In the genomic region with DNA sequence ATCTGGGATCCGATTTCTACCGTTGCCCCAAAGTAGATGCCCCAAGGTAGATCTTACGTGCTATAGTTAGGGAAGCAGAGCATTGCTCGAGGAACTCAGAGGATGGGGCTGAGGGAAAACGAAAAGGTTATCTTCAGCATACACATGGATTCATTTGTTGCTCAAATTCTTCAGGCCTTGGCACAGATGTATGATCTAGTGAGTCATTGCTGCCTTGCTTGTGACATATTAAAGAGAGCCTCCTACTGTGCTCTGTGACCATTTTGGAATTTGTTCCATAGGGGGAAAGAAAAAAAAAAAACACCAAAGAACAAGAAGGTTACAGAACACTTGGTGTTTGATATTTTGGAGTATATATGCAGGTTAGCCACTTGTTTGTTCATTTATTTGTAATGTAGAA, we compare ENCODE assay signal across 39 mouse cellular contexts. TPM values are rescaled to one million over a fixed set of nuclear protein-coding genes. Genes with fewer than 3 reads are reported as not detected.
"Had no signal": no experiment of that assay in that cellular context is flagged by ENCODE, and none has a peak within 500 bp of the region (broad histone marks: within the 10 kb centered on the region; RNA-seq: fewer than 3 reads in every experiment).

No protein-coding gene starts in this region.

- H3K4me3 ChIP-seq: gastrocnemius, adult 2 months; heart, adult 2 months; heart, embryonic 13.5 days; heart, embryonic 15.5 days; hindbrain, embryonic 13.5 days; hindbrain, embryonic 15.5 days; kidney, embryonic 15.5 days; left cerebral cortex, adult 2 months; limb, embryonic 10.5 days; limb, embryonic 12.5 days; liver, embryonic 13.5 days; liver, embryonic 15.5 days had no signal

- H3K27me3 ChIP-seq: heart, embryonic 13.5 days; heart, embryonic 15.5 days; hindbrain, embryonic 13.5 days; hindbrain, embryonic 15.5 days; liver, embryonic 13.5 days; liver, embryonic 15.5 days had no signal

- DNase-seq: gastrocnemius, adult 2 months; gastrocnemius, postnatal 10 days; gastrocnemius, postnatal 25 days; heart, adult 2 months; heart, postnatal 14 days; heart, postnatal 36 days; kidney, adult 11 months; kidney, adult 2 months; kidney, adult 9 months; kidney, postnatal 14 days; kidney, postnatal 4 days; layer of hippocampus, adult 9-11 months; liver; liver, embryonic 13.5 days had no signal

- H3K9me3 ChIP-seq: heart, embryonic 13.5 days; heart, embryonic 15.5 days; hindbrain, embryonic 13.5 days; hindbrain, embryonic 15.5 days; kidney, embryonic 15.5 days; limb, embryonic 10.5 days; limb, embryonic 12.5 days; liver, embryonic 13.5 days; liver, embryonic 15.5 days had no signal

- H3K9ac ChIP-seq: heart, embryonic 13.5 days; heart, embryonic 15.5 days; hindbrain, embryonic 13.5 days; hindbrain, embryonic 15.5 days; kidney, embryonic 15.5 days; limb, embryonic 12.5 days; liver, embryonic 13.5 days; liver, embryonic 15.5 days had no signal

- H3K4me2 ChIP-seq: heart, embryonic 11.5 days; heart, embryonic 13.5 days; heart, embryonic 15.5 days; hindbrain, embryonic 13.5 days; hindbrain, embryonic 15.5 days; kidney, embryonic 15.5 days; limb, embryonic 12.5 days; liver, embryonic 11.5 days; liver, embryonic 13.5 days; liver, embryonic 15.5 days had no signal

- ATAC-seq: hindbrain, postnatal 0 days; intestine, embryonic 16.5 days had no signal

- H3K36me3 ChIP-seq: heart, embryonic 13.5 days; heart, embryonic 15.5 days; hindbrain, embryonic 13.5 days; hindbrain, embryonic 15.5 days; kidney, embryonic 15.5 days; limb, embryonic 10.5 days; limb, embryonic 12.5 days; liver, embryonic 13.5 days; liver, embryonic 15.5 days had no signal

- H3K27ac ChIP-seq: gastrocnemius, adult 2 months; heart, adult 2 months; heart, embryonic 13.5 days; heart, embryonic 15.5 days; hindbrain, embryonic 13.5 days; hindbrain, embryonic 15.5 days; hindbrain, postnatal 0 days; kidney, embryonic 15.5 days; kidney, postnatal 0 days; left cerebral cortex, adult 2 months; limb, embryonic 10.5 days; limb, embryonic 12.5 days; liver, embryonic 13.5 days; liver, embryonic 15.5 days had no signal

RNA-seq across cellular contexts. Expression of gene Tmem207, which starts 59.2 kb away (rescaled TPM):
- total RNA-seq: gastrocnemius, adult 2 months; gastrocnemius, postnatal 10 days; gastrocnemius, postnatal 25 days; gastrocnemius, postnatal 4 days; granulocyte monocyte progenitor cell, adult 5-6 weeks; heart, adult 2 months; heart, postnatal 14 days; heart, postnatal 36 days; hematopoietic stem cell, adult 5-6 weeks; hindbrain, postnatal 0 days; layer of hippocampus, adult 8-10 months; layer of hippocampus, postnatal 25 days; left cerebral cortex, adult 2 months; left cerebral cortex, postnatal 14 days; left cerebral cortex, postnatal 36 days had no signal
- polyA plus RNA-seq: heart, adult 2 months; heart, embryonic 11.5 days; heart, embryonic 13.5 days; heart, embryonic 15.5 days; heart, postnatal 0 days; hindbrain, embryonic 11.5 days; hindbrain, postnatal 0 days; intestine, embryonic 14.5 days; intestine, embryonic 16.5 days; kidney, embryonic 15.5 days; limb, embryonic 10.5 days; limb, embryonic 12.5 days; limb, embryonic 14.5 days; liver, embryonic 11.5 days; liver, embryonic 13.5 days; liver, embryonic 15.5 days had no signal
